Mouse (Mus musculus): ENCODE data around the gene Dach2. TPM values are rescaled to one million over a fixed set of nuclear protein-coding genes. Genes with fewer than 3 reads are reported as not detected.

The Dach2 gene
- total and polyA plus RNA-seq, 3 experiments = 0.13 TPM; not detected in 2

DNA sequence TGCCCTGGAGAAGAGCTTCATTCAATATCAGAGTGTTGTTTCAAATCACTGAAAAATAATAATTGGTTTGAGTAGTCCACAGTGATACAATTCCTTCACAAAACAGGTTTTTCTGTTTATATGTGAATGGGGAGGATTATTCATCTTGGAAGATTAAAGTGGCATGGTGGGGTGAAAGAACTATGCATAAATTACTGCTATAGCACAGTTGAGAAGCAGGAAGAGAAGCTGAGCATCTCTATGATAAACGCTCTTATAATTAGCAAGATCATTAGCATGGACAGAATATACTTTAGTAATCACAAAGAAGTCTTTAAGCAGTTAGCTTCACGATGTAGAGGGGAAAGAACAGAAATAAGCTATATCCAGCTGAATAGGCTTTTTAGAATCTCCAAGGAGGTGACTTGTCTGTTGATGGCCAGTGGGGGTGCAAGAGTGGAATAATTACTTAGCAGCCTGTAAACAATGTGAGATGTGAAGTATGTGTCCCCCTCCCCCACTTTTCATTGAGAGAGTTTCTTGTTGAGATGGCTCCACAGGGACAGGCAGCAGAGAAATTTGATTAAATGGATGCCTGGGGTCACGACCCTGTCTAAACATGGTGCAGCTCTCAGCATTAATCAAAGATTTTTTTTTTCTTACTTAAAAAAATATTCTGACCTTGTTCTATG lies 124.3 kb downstream of the Dach2 start:
- Histone ChIP-seq H3K27ac (ENCODE audit: insufficient read depth, low read depth) (no peak overlapping the region), H3K9ac (ENCODE audit: insufficient read depth, low read depth) (no peak overlapping the region), H3K4me3 (replicated peaks in 1 of 3; ENCODE audit: low read depth in 2 of 3, low read length in 2 of 3, poor library complexity in 1 of 3) (no peak overlapping the region), H3K4me1 (ENCODE audit: control insufficient read depth in 1 of 2, insufficient read depth in 2 of 2) (no peaks in the 10 kb centered on the region), H3K4me2 (ENCODE audit: insufficient read depth, low read depth, poor library complexity, severe bottlenecking) (no peak overlapping the region), H3K9me3 (replicated peaks; ENCODE audit: low read length) (no peaks in the 10 kb centered on the region), H3K36me3 (replicated peaks in 1 of 2; ENCODE audit: control insufficient read depth in 1 of 2, insufficient read depth in 1 of 2, low read length in 1 of 2) (no peaks in the 10 kb centered on the region), H3K27me3 (replicated peaks) (no peaks in the 10 kb centered on the region), H3K79me2 (replicated peaks; ENCODE audit: control insufficient read depth, extremely low read depth, insufficient read depth, poor library complexity, severe bottlenecking) (no peaks in the 10 kb centered on the region)
- dilution Hi-C loops (cut with MboI; ENCODE audit: extremely low pct_ligation_motif_present, extremely low pct_unique_long_range_greater_than_20kb, low sequenced_read_pairs) = no loop called here
- TF ChIP-seq POLR2AphosphoS2 (IDR thresholded peaks at IDR 0.05; ENCODE audit: low read depth, low read length) (no peak), POLR2A (IDR thresholded peaks at IDR 0.05; ENCODE audit: low read depth, low read length) (no peak), MAZ (IDR thresholded peaks at IDR 0.05; ENCODE audit: low read depth, low read length) (no peak), JUN (IDR thresholded peaks at IDR 0.05; ENCODE audit: insufficient read depth, low read depth, low read length) (no peak), TCF12 (IDR thresholded peaks at IDR 0.05; ENCODE audit: low read depth, low read length) (no peak), MYC (IDR thresholded peaks at IDR 0.05; ENCODE audit: low read depth, low read length) (no peak), IRF4 (IDR thresholded peaks at IDR 0.05; ENCODE audit: low read depth, low read length) (no peak), TBP (conservative IDR thresholded peaks at IDR 0.05; ENCODE audit: low read depth, low read length) (no peak), NELFE (IDR thresholded peaks at IDR 0.05; ENCODE audit: low read depth, low read length) (no peak), MEF2A (IDR thresholded peaks at IDR 0.05; ENCODE audit: borderline replicate concordance, low read depth, low read length) (no peak), PAX5 (IDR thresholded peaks at IDR 0.05; ENCODE audit: low read length) (no peak), RAD21 (IDR thresholded peaks at IDR 0.05; ENCODE audit: low read depth, low read length) (no peak)
- in situ Hi-C loops (cut with MboI; ENCODE audit: low pct_ligation_motif_present, low pct_unique_long_range_greater_than_20kb, low sequenced_read_pairs) = no loop called here
- DNase-seq (ENCODE audit: extremely low read depth) = no peak

- Histone ChIP-seq H3K9ac (ENCODE audit: insufficient read depth, low read depth) (no peak overlapping the region), H3K27ac (ENCODE audit: insufficient read depth, low read depth) (no peak overlapping the region), H3K27me3 (replicated peaks) (no peaks in the 10 kb centered on the region), H3K79me2 (replicated peaks; ENCODE audit: control insufficient read depth, extremely low read depth, insufficient read depth, poor library complexity, severe bottlenecking) (no peaks in the 10 kb centered on the region), H3K4me3 (replicated peaks in 1 of 3; ENCODE audit: low read depth in 2 of 3, low read length in 2 of 3, poor library complexity in 1 of 3) (no peak overlapping the region), H3K4me1 (ENCODE audit: control insufficient read depth in 1 of 2, insufficient read depth in 2 of 2) (no peaks in the 10 kb centered on the region), H3K36me3 (replicated peaks in 1 of 2; ENCODE audit: control insufficient read depth in 1 of 2, insufficient read depth in 1 of 2, low read length in 1 of 2) (no peaks in the 10 kb centered on the region), H3K9me3 (replicated peaks; ENCODE audit: low read length) (no peaks in the 10 kb centered on the region), H3K4me2 (ENCODE audit: insufficient read depth, low read depth, poor library complexity, severe bottlenecking) (no peak overlapping the region)
- TF ChIP-seq MYC (IDR thresholded peaks at IDR 0.05; ENCODE audit: low read depth, low read length) = no peak
- TF ChIP-seq JUN (IDR thresholded peaks at IDR 0.05; ENCODE audit: insufficient read depth, low read depth, low read length) = no peak
- no peak for TF ChIP-seq RCOR1 (conservative IDR thresholded peaks at IDR 0.05; ENCODE audit: low read depth, low read length)
- TF ChIP-seq PAX5 (IDR thresholded peaks at IDR 0.05; ENCODE audit: low read length) = no peak
- no peak for TF ChIP-seq BHLHE40 (IDR thresholded peaks at IDR 0.05; ENCODE audit: low read depth, low read length)
- no peak for TF ChIP-seq MAZ (IDR thresholded peaks at IDR 0.05; ENCODE audit: low read depth, low read length)
- no peak for TF ChIP-seq ELF1 (IDR thresholded peaks at IDR 0.05; ENCODE audit: low read depth, low read length)
- no peak for TF ChIP-seq SIN3A (IDR thresholded peaks at IDR 0.05; ENCODE audit: low read length)
- no peak for TF ChIP-seq HCFC1 (IDR thresholded peaks at IDR 0.05; ENCODE audit: low read depth, low read length)
- no peak for TF ChIP-seq ETS1 (conservative IDR thresholded peaks at IDR 0.05; ENCODE audit: low read depth, low read length)
- no peak for TF ChIP-seq MXI1 (IDR thresholded peaks at IDR 0.05; ENCODE audit: low read depth, low read length)
- TF ChIP-seq USF1 (IDR thresholded peaks at IDR 0.05; ENCODE audit: low read depth, low read length) = no peak
- TF ChIP-seq ZKSCAN1 (IDR thresholded peaks at IDR 0.05; ENCODE audit: borderline replicate concordance, low read depth, low read length) = no peak
- no peak for TF ChIP-seq CTCF (conservative IDR thresholded peaks at IDR 0.05 in 1 of 2, IDR thresholded peaks at IDR 0.05 in 1 of 2; ENCODE audit: low read depth in 2 of 2, low read length in 2 of 2)
- TF ChIP-seq ZNF384 (IDR thresholded peaks at IDR 0.05; ENCODE audit: low read depth, low read length) = no peak
- no peak for DNase-seq (ENCODE audit: extremely low read depth)
- dilution Hi-C loops (cut with MboI; ENCODE audit: extremely low pct_ligation_motif_present, extremely low pct_unique_long_range_greater_than_20kb, low sequenced_read_pairs) = no loop called here
- in situ Hi-C loops (cut with MboI; ENCODE audit: low pct_ligation_motif_present, low pct_unique_long_range_greater_than_20kb, low sequenced_read_pairs) = no loop called here
These were observed 184.8 kb downstream of the Dach2 start for GRCm38 (mm10) chrX:113482131-113482530.

Measured in CH12.LX (cell line).